Mouse (Mus musculus): ENCODE measurements around the gene Apoc1. TPM values are rescaled to one million over a fixed set of nuclear protein-coding genes. Genes with fewer than 3 reads are reported as not detected.

Gene Apoc1
- total and polyA plus RNA-seq, 2 experiments = 5,801 to 7,765 TPM

DNA sequence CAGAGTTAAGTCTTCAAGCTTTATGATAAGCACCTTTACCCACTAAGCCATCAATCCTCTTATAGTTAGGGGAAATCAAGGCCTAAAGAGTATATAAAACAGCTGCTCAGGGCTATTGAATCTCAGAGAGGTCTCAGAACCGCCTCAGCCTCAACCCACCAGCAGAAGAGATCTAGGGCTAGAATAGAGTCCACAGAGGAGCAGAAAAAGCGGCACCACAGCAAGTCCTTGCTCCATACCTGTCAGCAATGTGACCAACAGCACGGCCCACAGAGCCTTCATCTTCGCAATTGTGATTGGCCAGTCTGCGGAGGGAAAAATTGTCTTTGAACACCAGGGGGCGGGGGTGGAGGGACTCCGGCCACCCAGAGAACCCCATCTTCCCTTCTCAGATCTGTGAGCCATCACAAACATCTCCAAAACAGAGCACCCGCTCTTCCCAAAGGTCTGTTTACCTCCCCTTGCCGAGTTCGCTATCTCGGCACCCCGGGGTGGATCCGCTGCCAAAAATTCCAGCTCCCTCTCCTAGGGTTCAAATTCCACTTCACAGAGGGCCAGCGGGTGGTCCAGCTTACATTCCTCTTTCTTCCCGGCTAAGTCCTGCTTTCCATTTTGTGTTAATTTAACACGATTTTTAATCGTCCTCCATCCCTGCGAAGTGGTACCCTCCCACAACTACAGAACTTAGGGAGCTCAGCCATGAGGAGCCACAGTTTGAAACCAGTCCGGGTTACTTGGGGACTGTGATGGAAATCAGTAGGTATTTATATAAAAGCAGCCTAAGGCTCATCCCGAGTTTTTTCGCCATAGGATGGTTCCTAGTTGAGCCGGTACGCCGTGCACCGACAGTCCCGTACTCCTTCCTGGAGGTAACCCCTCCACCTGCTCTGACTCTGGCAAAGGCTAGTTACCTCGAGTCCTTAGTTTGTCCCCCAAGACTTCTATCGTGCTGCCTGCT, 5.8 kb upstream of the Apoc1 start:
- H3K79me2 ChIP-seq (ENCODE audit: control insufficient read depth, insufficient read depth, low read length) = peaks cover 16% of the 10 kb centered on the region
- H3K36me3 ChIP-seq (ENCODE audit: control insufficient read depth, insufficient read depth, low read length) = peaks cover 20% of the 10 kb centered on the region
- H3K27ac ChIP-seq (replicated peaks; ENCODE audit: insufficient read depth, low read depth, low read length) = peak overlapping the region; percentile 80
- peak; percentile 64 for TF ChIP-seq CTCF (IDR thresholded peaks at IDR 0.05; ENCODE audit: low read depth, low read length)
- peak; percentile 44; the same call in 1 of the 2 replicates for TF ChIP-seq POLR2A (IDR thresholded peaks at IDR 0.05; ENCODE audit: extremely low read depth, insufficient read depth, low read length)
- WGBS = 1% methylated on average over 28 of the region's 28 CpGs
- H3K27me3 ChIP-seq (ENCODE audit: control insufficient read depth, insufficient read depth, low read length) = no peaks in the 10 kb centered on the region
- peak overlapping the region; percentile 89 for H3K9ac ChIP-seq (ENCODE audit: low read depth, low read length)
- H3K4me3 ChIP-seq (ENCODE audit: insufficient read depth, low read depth, low read length) = peak overlapping the region; percentile 90
- peaks cover 38% of the 10 kb centered on the region for H3K4me1 ChIP-seq (ENCODE audit: control insufficient read depth, insufficient read depth, low read length)
- peak; percentile 75 for DNase-seq (ENCODE audit: extremely low read depth, low read depth, low spot score)

- Histone ChIP-seq H3K4me1 (ENCODE audit: control insufficient read depth, insufficient read depth, low read length) (peaks cover 23% of the 10 kb centered on the region), H3K27ac (replicated peaks; ENCODE audit: insufficient read depth, low read depth, low read length) (peak overlapping the region; percentile 80), H3K9ac (ENCODE audit: low read depth, low read length) (peak overlapping the region; percentile 89), H3K36me3 (ENCODE audit: control insufficient read depth, insufficient read depth, low read length) (peaks cover 20% of the 10 kb centered on the region), H3K27me3 (ENCODE audit: control insufficient read depth, insufficient read depth, low read length) (no peaks in the 10 kb centered on the region), H3K79me2 (ENCODE audit: control insufficient read depth, insufficient read depth, low read length) (peaks cover 16% of the 10 kb centered on the region), H3K4me3 (ENCODE audit: insufficient read depth, low read depth, low read length) (peak overlapping the region; percentile 90)
- peak; percentile 57 for DNase-seq (ENCODE audit: extremely low read depth, low read depth, low spot score)
- WGBS = 28% methylated on average over 34 of the region's 34 CpGs
- no peak; the same call in 1 of the 2 replicates for TF ChIP-seq CTCF (IDR thresholded peaks at IDR 0.05; ENCODE audit: low read depth, low read length)
- TF ChIP-seq POLR2A (IDR thresholded peaks at IDR 0.05; ENCODE audit: extremely low read depth, insufficient read depth, low read length) = no peak
Measured at GRCm38 (mm10) chr7:19696336-19696873, 3.9 kb upstream of the Apoc1 start.

DNA sequence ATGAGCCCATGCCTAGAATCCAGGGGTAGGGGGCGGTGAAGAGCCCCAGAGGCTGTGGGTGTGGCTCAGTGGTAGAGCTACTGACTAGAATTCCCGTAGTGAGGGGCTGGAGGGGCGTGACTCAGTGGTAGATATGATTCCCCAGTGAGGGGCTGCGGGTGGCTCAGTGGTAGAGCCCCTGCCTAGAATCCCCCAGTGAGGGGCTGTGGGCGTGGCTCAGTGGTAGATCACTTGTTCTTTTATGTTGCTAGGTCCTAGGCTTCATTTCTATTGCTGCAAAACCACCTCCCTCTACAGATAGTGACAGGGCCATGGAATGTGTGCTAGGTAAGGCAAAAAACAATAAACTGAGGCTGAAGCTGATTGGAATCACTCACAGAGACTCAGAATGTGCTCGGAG, 3.4 kb upstream of the Apoc1 start:
- 27% methylated on average over 6 of the region's 6 CpGs for WGBS
- H3K4me3 ChIP-seq (ENCODE audit: insufficient read depth, low read depth, low read length) = peak overlapping the region; percentile 90
- DNase-seq (ENCODE audit: extremely low read depth, low read depth, low spot score) = no peak
- H3K4me1 ChIP-seq (ENCODE audit: control insufficient read depth, insufficient read depth, low read length) = peaks cover 24% of the 10 kb centered on the region
- peaks cover 16% of the 10 kb centered on the region for H3K79me2 ChIP-seq (ENCODE audit: control insufficient read depth, insufficient read depth, low read length)
- H3K36me3 ChIP-seq (ENCODE audit: control insufficient read depth, insufficient read depth, low read length) = peaks cover 20% of the 10 kb centered on the region
- H3K27me3 ChIP-seq (ENCODE audit: control insufficient read depth, insufficient read depth, low read length) = no peaks in the 10 kb centered on the region
- H3K9ac ChIP-seq (ENCODE audit: low read depth, low read length) = peak overlapping the region; percentile 89
- TF ChIP-seq POLR2A (IDR thresholded peaks at IDR 0.05; ENCODE audit: extremely low read depth, insufficient read depth, low read length) (0 out of 2 replicates have a peak, but pooled peaks have one; percentile 13), CTCF (IDR thresholded peaks at IDR 0.05; ENCODE audit: low read depth, low read length) (peak; percentile 25)
- peak overlapping the region; percentile 80 for H3K27ac ChIP-seq (replicated peaks; ENCODE audit: insufficient read depth, low read depth, low read length)

GRCm38 (mm10) chr7:19695213-19695594, 2.7 kb upstream of the Apoc1 start:
- peak; percentile 72 for DNase-seq (ENCODE audit: extremely low read depth, low read depth, low spot score)
- 2% methylated on average over 8 of the region's 8 CpGs for WGBS
- Histone ChIP-seq H3K4me3 (ENCODE audit: insufficient read depth, low read depth, low read length) (no peak overlapping the region), H3K27me3 (ENCODE audit: control insufficient read depth, insufficient read depth, low read length) (no peaks in the 10 kb centered on the region), H3K9ac (ENCODE audit: low read depth, low read length) (peak overlapping the region; percentile 43), H3K27ac (replicated peaks; ENCODE audit: insufficient read depth, low read depth, low read length) (peak overlapping the region; percentile 80), H3K79me2 (ENCODE audit: control insufficient read depth, insufficient read depth, low read length) (peaks cover 16% of the 10 kb centered on the region), H3K4me1 (ENCODE audit: control insufficient read depth, insufficient read depth, low read length) (peaks cover 23% of the 10 kb centered on the region), H3K36me3 (ENCODE audit: control insufficient read depth, insufficient read depth, low read length) (peaks cover 20% of the 10 kb centered on the region)
- TF ChIP-seq CTCF (IDR thresholded peaks at IDR 0.05; ENCODE audit: low read depth, low read length) (no peak), POLR2A (IDR thresholded peaks at IDR 0.05; ENCODE audit: extremely low read depth, insufficient read depth, low read length) (no peak)

DNA sequence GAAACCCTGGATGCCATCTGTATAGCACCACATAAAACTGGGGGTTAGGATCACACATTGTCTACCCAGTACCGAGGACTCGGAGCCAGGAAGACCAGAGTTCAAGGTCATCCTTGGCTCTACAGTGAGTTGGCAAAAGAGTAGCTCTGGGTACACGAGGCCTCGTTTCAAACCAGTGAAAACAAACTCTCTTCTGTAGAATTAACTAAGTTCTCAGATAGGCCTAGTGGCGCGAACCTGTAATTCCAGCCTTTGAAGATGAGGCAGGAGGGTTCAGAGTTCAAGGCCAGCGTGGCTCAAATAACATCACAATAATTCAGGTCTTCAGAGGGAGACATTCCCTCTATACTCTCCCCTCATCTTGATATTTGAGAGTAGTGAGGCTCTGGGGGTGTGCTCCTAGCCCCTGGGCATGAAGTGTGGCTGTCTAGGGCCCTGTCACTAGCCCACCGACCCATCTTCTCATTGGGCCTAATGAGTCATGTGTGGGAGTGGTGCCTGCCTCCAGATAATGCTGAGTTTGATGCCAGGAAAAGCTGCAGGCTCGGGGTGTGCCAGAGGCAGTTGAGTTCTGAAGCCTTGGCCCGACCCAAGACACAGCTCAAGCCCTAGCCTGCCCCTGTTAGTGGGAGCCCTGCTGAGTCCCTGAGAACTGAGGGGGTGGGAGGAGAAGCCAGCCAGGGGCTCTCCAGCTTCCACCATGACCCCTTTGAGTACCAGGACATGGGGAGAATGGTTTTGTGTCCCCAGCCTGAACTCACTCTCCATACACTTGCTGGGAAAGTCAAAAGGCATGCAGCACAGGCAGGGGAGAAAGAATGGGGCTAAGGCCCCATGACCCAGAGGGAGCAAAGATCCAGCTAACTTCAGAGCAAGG, 2.1 kb upstream of the Apoc1 start:
- peaks cover 20% of the 10 kb centered on the region for H3K36me3 ChIP-seq (ENCODE audit: control insufficient read depth, insufficient read depth, low read length)
- H3K79me2 ChIP-seq (ENCODE audit: control insufficient read depth, insufficient read depth, low read length) = peaks cover 16% of the 10 kb centered on the region
- H3K4me3 ChIP-seq (ENCODE audit: insufficient read depth, low read depth, low read length) = no peak overlapping the region
- H3K9ac ChIP-seq (ENCODE audit: low read depth, low read length) = peak overlapping the region; percentile 60
- 11% methylated on average over 10 of the region's 10 CpGs for WGBS
- no peaks in the 10 kb centered on the region for H3K27me3 ChIP-seq (ENCODE audit: control insufficient read depth, insufficient read depth, low read length)
- peak overlapping the region; percentile 80 for H3K27ac ChIP-seq (replicated peaks; ENCODE audit: insufficient read depth, low read depth, low read length)
- TF ChIP-seq POLR2A (IDR thresholded peaks at IDR 0.05; ENCODE audit: extremely low read depth, insufficient read depth, low read length) = peak; percentile 41; the same call in 1 of the 2 replicates
- TF ChIP-seq CTCF (IDR thresholded peaks at IDR 0.05; ENCODE audit: low read depth, low read length) = no peak
- peak; percentile 96 for DNase-seq (ENCODE audit: extremely low read depth, low read depth, low spot score)
- peaks cover 25% of the 10 kb centered on the region for H3K4me1 ChIP-seq (ENCODE audit: control insufficient read depth, insufficient read depth, low read length)
